Mouse (Mus musculus): ENCODE results near the gene Kif23.

The Kif23 gene

DNA sequence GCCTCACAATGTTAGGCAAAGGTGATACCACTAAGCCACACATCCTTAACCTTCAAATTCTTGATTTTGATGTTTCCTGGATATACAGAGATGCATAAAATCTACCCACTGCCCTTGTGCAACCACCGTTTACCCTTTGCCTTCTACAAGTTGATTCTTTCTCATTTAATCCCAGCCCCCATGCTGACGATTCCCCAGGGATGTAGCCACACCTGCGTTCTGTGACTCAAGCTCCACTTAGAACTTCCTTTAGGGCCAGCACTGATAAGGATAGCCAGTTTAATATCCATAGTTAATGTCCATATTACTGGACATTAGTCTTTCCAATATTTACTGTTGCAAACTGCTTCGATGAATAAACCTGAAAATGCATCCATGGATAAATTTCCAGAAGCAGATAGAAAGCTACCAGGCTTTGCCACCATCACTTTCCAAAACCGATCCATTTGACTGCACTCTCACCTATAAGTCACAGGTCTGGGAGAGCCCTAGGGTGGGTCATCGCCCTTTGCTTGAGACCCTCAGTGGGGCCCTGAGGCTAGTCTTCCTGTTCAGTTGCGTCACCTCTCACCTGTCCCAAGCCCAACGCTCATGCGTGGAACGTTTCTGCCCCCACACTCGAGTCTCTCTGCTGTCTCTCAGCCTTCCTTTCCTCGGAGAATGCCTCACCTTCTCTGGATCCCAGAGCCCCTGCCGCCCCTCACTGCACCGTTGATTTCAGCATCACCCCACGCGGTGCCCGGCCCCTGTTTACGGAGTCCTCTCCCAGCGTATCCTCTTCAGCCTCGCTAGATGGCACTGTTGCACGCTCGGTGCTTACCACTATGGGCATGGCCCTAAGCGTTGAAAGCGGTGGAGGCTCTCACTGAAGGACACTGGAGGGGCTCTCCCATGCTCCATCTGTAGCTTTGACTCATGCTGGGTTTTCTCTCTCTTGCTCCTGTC, 1.1 kb upstream of the Kif23 start:
- CTCF ChIA-PET: interaction anchor here (0.5 to 0.6 kb wide), 2 partner anchors 638 to 959 kb away, joined by 3 to 8 read pairs; no protein-coding TSS in a partner anchor

DNA sequence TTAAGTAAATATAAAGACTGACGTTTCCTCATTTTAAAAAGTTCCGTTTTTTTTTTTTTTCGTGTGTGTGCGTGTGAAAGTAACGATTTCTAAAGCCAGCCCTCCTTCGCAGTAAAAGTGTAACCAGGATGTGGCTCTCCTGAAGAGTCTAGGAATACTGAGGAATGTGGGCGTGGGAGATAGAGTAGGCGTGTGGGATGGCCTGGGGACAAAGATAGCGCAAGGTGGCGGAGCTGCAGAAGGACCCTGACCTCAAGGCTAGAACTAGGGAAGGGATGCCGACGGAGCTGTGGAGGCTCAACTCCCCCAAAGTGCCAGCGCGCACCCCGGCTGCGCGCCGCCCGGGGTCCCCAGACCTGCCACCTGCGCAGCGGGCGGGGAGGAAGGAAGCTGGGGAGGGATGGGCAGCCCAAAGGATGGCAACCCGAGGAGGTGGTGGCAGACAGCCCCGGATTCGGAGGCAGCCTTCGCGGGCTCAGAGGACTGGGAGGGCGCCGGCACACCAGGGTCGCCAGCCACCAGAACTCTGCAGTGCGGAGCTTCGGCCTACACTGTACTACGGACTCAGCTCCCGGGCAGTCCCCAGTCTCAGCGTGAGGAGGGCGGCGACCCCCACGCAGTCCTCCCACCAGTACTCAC, 482 bp downstream of the Kif23 start:
- CTCF ChIA-PET: interaction anchor here (0.8 kb wide), 1 partner anchor 32 kb away, joined by 3 read pairs; the partner anchor contains the start of gene Rplp1

DNA sequence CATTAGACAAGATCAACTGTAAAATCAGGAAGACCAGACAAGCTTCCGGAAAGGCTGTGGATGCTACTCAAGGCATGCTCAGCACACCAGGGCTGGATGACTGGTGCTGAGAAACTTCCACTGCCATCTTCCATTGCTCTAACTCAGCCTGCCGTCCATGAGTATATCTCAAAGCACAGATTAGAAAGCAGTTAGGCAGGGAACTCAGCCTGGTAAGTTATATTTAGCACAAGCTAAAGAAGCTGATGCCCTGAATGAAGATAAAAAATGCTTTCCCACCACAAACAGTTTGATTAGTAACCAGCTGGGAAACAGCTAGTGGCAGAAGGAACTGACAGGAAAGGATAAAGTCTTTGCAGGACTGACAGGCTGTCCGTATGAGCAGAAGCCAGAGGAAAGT, 5.5 kb downstream of the Kif23 start:
- CTCF ChIA-PET: no interaction called here

DNA sequence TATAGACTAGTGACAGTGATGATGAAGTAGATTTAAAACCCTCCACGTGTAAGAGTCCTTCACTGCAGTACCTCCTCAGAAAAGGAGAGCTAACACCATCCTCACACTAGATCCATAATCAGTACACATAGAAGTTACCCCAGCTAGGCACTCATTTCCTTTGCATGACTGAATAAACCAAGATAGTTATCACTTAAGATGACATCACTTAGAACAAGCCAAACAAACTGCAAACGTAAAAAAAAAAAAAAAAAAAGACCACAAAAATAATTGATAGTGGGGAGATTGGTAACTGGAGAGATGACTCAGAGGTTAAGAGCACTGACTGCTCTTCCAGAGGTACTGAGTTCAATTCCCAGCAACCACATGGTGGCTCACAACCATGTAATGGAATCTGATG, 13.2 kb downstream of the Kif23 start:
- CTCF ChIA-PET: no interaction called here

DNA sequence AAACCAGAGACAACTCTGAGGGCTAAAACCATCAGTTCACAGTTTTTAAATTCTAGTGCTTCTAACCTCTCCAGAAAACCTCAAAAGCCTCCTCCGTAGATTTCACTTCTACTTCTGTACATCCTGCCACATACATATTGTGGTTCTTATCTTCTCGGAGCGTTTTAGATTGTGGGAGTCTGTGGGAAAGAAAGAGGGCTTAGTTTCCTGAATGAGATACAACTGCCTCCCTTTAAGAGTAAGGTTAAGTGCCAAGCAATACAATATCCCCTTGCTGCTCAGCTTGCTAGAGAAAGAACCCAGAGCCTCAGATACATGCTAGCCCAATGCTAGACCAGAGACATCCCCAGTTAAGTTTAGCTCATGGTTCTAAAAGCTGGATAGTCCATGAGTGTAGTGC, 14.6 kb downstream of the Kif23 start:
- CTCF ChIA-PET: no interaction called here

DNA sequence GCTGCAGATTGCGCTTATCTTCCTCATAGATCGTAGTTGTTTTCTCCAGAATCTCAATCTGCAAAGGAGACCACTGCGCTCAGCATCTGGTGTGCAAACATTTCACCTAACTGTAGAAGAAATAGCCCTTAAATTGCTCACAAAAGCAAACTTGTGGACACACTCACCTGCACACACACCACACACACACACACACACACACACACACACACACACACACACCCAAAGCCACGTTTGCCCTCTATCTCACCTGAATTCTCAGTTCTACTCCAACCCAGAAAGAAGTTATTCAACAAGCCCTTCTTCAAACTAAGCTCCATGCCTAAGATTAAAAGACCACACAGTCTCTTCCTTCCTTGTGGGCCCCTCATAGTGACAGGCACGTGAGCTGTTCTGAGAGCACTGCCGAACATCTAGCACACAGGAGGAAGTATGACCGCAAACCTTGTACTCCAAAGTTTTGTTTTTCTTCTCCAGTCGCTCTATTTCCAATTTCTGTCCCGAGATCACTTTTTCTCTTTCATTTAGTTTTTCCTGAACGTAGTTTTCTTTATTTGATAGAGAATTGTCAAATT, 21.4 kb downstream of the Kif23 start:
- CTCF ChIA-PET: interaction anchor here (0.6 kb wide), 1 partner anchor 156 kb away, joined by 3 read pairs; no protein-coding TSS in a partner anchor

DNA sequence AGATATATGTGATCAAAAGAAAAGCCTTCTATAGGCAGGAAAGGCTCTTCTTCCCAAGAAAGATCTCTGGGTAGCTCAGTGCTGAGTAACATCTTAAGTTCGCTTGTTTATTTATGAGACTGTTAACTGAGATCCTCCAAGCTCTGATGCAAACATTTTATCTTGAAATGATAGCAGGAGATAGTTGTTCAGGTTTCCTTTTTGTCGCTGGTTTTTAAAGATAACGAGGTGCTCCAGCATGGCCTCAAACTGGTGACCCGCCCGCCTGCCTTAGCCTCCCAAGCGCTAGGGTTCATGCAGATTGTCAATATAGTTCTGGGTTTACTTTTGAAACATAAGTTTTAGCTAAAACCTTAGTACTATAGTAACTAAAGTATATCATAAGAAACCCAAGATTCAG, 26.2 kb downstream of the Kif23 start:
- CTCF ChIA-PET: no interaction called here

DNA sequence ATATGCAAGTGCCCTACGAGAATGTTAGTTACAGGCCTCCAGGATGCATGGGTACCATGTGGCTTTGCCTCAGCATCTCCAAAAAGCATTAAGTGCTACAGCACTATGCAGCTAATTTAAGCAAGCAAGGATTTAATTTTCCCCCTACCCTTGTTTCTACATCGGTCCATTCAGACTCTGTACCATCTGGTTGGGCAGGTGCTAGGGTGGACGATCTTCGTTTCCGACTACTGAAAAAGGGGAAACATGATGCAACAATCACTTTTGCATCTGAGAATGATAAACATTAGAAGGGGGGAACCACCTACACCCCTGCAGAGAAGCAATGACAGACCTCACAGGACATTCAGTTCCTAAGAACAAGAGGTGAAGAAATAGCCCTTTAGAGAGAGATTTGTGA, 27.1 kb downstream of the Kif23 start:
- CTCF ChIA-PET: no interaction called here

DNA sequence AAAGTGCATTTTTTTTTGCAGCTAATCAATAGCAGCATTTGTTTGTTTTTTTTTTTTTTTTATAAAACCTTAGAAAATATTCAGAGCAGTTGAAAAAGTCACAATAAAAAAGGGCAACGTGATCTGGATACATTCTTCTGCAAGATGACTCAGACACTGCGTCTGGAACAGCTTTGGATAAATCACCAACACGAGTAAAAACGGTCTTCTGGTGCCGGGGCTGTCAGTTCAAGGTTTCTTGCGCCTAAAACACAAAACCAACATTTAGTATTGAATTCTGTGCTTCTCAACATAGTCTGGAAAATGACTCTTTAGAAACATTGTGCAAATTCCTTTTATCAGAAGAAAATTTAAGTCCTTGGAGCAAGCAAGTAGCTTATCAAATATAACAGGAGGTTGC, 29.1 kb downstream of the Kif23 start:
- CTCF ChIA-PET: no interaction called here

DNA sequence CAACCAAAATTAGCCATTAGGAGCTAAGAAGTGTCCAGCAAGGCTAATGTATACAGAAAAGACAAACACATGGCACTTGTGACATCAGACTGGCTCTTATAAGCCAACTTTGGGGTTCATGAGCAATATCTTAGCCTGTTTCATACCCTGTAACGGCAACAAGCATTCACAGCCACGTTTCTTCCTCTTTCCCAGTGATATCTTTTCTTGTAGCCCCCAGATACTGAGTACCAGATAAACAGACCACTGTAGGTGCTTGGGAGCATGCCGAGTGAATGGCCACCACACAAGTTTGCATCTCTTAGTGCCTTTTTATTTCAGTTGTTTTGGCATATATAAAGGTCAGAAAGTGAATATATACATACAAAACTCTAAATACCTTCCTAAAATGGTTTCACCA, 29.6 kb downstream of the Kif23 start:
- CTCF ChIA-PET: no interaction called here

DNA sequence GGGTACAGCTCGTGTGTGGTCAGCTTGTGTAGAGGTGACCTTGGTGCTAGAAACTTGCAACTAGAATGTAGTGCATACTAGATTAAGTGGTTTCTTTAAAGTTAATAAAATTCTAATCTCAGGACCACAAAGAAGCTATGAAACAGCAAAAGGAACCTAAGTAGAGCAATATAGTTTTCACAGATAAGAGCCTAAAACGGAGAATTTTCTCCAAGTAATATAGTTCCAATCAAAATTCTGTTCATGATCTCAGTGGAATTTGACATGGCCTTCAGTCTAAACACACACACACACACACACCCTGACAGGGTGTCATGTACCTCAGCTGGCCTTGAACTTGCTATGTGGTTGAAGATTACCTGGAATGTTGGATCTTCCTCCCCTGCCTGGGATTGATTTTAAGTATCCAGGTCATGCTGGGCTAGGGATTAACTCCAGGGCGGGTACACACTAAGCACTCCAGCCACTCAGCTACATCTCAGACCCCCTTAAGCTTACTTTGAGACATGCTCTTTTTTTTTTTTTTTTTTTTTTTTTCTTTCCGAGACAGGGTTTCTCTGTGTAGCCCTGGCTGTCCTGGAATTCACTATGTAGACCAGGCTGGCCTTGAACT, 31.1 kb downstream of the Kif23 start:
- CTCF ChIA-PET: interaction anchor here (0.6 to 0.8 kb wide), 2 partner anchors 12 to 694 kb away, joined by 3 to 5 read pairs; no protein-coding TSS in a partner anchor

DNA sequence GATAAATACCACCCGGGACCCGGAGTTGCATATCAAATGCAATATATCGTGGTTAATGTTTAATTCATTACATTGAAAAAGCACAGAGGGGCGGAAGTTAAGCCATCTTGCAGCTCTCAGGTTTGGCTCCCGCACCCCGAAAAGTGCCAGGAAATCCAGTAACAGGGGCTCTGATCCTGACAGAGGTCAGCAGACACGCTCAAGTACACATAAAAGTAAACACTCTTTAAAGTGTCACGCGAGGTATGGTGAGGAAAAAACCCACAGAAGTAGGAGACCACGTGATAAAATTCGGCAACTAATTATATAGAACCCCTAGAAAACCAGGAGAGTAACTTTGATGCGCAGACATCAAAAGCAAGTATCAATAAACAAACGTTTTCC, 31.7 kb downstream of the Kif23 start:
- CTCF ChIA-PET: interaction anchor here (1.0 kb wide), 1 partner anchor 31 kb away, joined by 3 read pairs; no protein-coding TSS in a partner anchor

DNA sequence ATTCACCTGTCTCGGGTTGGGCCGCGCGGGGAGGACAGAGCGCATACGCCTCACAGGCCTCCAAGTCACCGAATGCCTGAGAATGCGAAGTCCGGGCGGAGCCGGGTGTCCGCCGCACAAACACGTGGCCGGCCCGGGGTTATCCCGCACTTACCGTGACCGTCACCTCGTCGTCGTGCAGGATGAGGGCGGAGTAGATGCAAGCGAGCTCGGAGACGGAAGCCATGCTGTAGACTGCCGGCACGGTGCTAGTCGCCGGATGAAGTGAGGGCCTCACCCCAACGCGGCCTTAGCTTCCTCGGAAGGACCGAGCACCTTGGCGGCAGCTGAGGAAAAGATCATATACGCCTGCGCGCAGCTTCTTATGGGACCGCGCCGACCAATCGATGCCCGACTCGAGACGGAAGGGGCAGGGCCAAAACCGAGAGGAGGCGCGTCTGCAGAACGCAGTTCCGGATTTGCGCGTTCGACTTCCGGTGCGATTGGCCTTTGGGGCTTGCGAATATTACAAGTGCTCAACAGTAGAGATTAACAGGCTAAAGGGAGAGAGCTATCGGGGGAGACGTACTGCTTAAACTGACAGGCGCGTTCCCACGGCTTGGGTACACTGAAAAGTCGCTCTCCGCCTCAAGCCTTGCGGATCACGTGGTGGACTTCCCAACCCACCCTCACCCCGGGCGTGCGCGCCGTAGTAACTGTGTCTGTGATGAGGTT, 32.2 kb downstream of the Kif23 start, which contains the start of gene Rplp1:
Rplp1 (minus strand) TSS at position 340 of the 714 bp plus-strand sequence.
- CTCF ChIA-PET: interaction anchor here (1.0 kb wide), 1 partner anchor 32 kb away, joined by 3 read pairs; no protein-coding TSS in a partner anchor

DNA sequence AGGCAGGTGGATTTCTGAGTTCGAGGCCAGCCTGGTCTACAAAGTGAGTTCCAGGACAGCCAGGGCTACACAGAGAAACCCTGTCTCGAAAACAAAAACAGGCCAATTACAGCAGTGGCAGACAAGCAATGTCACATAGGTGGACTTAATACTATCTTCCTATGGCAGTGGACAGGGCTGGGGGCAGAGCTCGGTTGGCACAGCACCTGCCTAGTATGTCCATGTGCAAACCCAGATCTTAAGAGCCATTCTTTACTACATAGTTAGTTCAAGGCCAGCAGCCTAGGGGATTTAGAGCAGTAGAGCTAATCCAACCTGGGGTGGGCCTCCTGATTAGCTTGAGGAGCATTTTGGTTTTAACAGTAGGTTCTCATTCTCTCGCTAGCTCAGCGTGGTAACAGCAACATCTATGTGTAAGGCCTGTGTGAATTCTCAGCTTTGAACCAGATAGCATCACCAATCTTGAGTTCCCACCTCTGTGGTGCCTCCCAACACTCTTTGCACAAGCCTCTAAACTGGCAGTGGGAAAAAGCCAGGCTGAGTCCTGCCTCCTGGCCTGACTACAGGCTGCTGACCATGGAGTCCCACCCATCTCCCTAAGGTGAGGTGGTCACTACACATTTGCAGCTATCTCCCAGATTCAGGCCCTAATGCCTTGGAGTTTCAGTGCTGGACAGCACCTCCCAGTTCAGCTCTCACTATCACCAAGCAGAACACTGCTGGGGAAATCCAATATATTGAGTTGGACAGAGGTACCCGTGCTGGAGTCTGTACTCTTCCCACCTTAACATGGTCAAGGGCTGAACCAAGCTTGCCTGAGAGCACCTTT, 35.1 kb downstream of the Kif23 start:
- CTCF ChIA-PET: interaction anchor here (0.5 kb wide), 1 partner anchor 13 kb away, joined by 3 read pairs; no protein-coding TSS in a partner anchor

DNA sequence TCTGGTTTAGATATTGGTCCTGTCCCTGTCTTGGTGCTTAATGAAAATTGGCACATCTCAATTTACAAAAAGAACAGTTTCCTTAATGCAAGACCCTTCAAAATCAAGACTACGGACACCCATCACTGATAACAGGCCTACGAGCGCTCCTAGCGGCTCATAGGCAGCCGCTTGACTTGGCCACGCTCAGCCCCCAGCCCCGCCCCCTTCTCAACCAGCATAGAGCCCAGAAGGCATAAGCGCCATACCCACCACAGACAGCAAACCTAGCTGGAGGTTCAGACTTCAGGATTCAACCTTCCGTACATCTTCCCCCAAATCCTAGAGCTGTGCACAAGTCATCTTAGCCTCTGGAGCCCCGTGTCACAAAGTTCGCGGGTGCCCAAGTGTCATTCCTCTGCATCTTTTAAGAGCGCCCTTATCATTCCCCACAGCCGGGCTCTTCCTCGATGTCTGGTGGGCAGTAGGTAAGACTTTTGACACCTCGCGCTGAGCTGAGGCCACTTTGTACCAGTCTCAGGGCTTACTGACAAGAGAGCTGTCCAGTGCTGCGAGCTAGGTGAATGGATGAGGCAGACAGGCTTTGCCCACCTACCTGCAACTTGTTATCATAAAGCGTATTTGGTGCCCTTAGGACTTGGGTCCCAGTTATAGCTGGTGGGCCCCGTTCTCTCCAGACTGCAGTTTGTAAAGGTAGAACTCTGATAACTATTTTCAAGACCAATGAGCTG, 35.9 kb downstream of the Kif23 start:
- CTCF ChIA-PET: no interaction called here

DNA sequence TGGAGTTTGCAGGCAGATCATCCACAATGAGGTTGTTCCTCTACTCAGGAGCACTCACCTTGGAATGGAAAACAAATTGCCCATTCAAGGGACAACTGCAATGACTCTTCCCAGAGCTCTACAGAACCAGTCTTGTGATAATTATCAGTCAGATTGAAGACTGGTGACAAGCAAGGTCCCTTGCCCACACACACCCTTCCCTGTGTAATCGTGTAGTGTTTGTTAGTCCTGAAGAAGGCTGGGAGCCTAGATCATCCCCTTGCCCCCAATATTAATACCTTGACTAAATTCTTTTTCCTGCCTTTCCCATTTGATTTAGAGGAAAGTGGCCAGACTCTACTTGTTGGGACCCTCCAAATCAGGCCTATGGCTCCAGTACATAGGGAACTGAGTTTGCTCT, 36.9 kb downstream of the Kif23 start:
- CTCF ChIA-PET: no interaction called here

DNA sequence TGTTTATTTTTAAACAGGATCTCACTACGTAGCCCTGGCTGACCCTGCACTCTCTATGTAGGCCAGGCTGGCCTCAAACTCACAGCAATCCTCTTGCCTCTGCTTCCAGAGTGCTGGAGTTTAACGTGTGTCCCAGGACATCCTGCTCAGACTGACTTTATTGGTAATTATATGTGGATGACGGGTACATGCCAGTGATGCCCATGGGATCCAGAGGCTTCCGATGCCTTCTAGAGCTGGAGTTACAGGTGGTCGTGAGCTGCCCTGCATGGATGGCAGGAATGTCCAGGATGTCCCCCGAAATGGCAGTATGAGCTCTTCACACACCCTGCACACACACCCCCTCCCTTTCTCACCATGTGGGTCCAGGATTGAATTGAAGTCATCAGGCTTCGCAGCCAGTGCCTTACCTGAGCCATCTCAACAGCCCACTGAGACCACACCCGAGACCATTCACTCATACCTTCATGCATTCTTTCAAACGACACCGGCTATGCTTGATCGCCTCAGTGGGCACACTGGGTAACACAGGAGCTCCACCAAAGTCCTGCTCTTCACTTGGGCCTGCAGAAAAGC, 37.7 kb downstream of the Kif23 start:
- CTCF ChIA-PET: interaction anchor here (0.6 to 0.9 kb wide), 2 partner anchors 18 to 889 kb away, joined by 3 read pairs; no protein-coding TSS in a partner anchor

DNA sequence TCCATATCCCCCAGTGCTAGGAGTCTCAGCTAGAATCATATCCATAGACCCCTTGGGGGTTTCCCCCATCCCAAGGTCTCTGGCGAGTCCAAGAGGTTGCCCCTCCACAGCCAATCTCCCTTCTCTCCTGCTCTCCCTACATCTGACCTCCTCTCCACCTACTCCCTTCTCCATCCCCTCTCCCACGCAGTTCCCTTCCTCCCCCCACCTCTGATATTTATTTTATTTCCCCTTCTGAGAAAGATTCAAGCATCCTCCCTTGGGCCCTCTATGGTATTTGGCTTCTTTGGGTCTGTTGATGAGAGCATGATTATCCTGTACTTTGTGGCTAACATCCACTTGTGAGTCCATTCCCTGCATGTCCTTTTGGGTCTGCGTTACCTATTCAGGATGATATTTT, 38.2 kb downstream of the Kif23 start:
- CTCF ChIA-PET: interaction anchor here (0.6 to 0.9 kb wide), 2 partner anchors 17 to 888 kb away, joined by 3 read pairs; no protein-coding TSS in a partner anchor

All from spleen, embryonic (tissue).